In genomic region chr13:98436961-98437360, GRCm38 (mm10) we compare ENCODE assay signal across 18 mouse cellular contexts. TPM values are rescaled to one million over a fixed set of nuclear protein-coding genes. Genes with fewer than 3 reads are reported as not detected.
"Had no signal": no experiment of that assay in that cellular context is flagged by ENCODE, and none has a peak within 500 bp of the region (broad histone marks: within the 10 kb centered on the region; RNA-seq: fewer than 3 reads in every experiment).

No protein-coding gene starts in this region.

- H3K27me3 ChIP-seq: liver, embryonic 12.5 days had no signal

- DNase-seq: kidney, adult 18-20 months; kidney, postnatal 4 days; left cerebral cortex, postnatal 4 days; lung, embryonic 14.5 days; lung, postnatal 10 days; right cerebral cortex, adult 18-20 months; right cerebral cortex, postnatal 25 days; thymus, adult 18-20 months; thymus, postnatal 14 days had no signal

- H3K9me3 ChIP-seq: limb, embryonic 15.5 days; liver, embryonic 12.5 days; midbrain, embryonic 12.5 days; neural tube, embryonic 13.5 days had no signal

- H3K4me1 ChIP-seq: liver, embryonic 12.5 days; midbrain, embryonic 12.5 days had no signal

- H3K27ac ChIP-seq: kidney, postnatal 0 days; layer of hippocampus, adult 2 months; limb, embryonic 15.5 days; liver, embryonic 12.5 days; midbrain, embryonic 12.5 days; neural tube, embryonic 13.5 days; stomach, postnatal 0 days had no signal

- ATAC-seq: liver, embryonic 12.5 days; midbrain, embryonic 16.5 days had no signal

- H3K4me3 ChIP-seq: layer of hippocampus, adult 2 months; limb, embryonic 15.5 days; liver, embryonic 12.5 days; midbrain, embryonic 12.5 days; neural tube, embryonic 13.5 days had no signal

- H3K9ac ChIP-seq: limb, embryonic 15.5 days; liver, embryonic 12.5 days; lung, embryonic 14.5 days; midbrain, embryonic 12.5 days; neural tube, embryonic 13.5 days had no signal

- H3K36me3 ChIP-seq: limb, embryonic 15.5 days; liver, embryonic 12.5 days; midbrain, embryonic 12.5 days; neural tube, embryonic 13.5 days had no signal

- H3K4me2 ChIP-seq: limb, embryonic 15.5 days; liver, embryonic 12.5 days; lung, embryonic 14.5 days; midbrain, embryonic 12.5 days; neural tube, embryonic 13.5 days had no signal

RNA-seq across cellular contexts. Expression of gene Gm10320, which starts 54.8 kb away (rescaled TPM):
- total RNA-seq: layer of hippocampus, adult 2 months; layer of hippocampus, postnatal 10 days; left cerebral cortex, postnatal 4 days had no signal
